Mouse (Mus musculus) lung, postnatal 36 days (tissue): ENCODE measurements around the gene Spata21.

Experiments used
- DNase-seq: peaks from one replicate; pipeline ENCODE4 v3.0.0; 2022; ENCODE audit warnings: mixed read lengths

The Spata21 gene

DNA sequence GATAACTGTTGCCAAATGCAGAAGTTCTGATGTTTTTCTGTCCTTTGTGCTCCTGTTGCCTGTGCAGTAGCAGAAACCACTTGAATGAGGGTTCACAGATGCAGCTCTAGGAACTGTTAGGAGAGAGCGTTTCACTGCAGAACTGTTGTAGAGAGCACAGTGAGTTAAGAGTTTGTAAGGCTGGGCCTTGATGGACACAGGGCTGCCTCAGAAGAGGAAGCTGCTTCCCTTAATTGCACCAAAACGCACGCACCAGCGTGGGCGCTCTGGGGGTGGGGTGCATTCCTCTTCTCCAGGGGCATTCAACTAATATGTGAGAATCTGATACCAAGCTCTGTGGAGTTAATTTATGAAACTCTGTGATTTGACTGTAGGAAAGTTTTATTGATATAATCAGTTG is 71.5 kb downstream of the Spata21 start:
- DNase-seq: no peak

DNA sequence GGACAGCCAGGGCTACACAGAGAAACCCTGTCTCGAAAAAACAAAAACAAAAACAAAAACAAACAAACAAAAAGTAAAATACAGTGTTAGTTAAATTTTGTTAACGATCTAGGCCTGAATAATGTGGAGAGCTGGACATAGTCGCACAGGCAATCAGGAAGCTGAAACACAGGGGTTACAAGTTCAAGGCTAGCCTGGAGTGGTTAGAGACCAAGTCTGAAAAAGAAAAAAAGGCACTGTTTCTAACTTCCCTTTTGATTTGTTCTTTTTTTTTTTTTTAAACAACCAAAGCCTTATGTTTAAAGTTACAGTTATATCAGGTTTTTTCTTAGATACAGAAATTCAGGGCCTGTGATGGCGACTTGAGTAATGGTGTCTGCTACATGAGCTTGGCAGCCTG is 72.1 kb downstream of the Spata21 start:
- no peak for DNase-seq

DNA sequence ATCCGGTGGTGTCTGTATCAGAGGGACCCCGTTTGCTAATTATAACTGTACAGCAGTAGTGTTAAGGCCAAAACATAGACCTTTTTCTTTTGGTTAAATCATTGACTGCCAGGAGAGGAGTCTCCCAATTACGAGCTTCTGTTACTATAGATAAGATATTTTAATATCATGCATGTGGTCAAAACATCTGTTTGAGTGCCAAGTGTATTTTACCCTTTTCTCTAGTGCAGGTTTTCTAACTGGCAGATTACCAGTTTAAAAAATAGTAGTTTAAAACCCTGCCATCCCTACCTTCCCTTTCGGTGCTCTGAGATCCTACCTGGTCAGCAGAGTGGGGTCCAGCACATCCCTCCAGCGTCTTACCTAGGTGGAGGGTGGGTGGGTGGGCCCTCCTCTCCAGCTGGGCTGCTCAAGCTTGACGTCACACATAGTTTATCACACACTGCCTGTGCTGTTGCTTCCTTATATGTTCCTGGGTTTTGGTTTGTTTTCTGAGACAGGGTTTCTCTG is 73.6 kb downstream of the Spata21 start:
- DNase-seq: no peak
